Mouse (Mus musculus): ENCODE data around the gene 2510009E07Rik.

DNA sequence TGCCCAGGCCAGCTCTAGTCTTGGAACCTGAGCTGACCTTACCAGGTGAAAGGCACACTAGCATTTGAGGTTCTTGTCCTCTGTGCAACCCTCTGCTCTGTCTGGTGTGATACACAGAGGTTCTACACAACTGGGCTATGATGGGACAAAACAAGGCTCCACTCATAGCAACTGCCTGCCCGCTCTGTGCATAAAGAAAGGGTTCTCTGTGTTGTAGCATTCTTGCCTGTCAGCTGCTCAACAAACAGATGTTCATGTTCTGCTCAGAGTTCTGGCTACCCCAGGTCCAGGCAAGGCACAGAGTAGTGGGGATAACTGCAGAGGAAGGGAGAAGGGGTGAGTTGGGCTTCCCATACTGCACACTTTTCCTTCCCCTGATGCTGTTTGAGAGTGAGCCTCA, 29.8 kb upstream of the 2510009E07Rik start:
- TF ChIP-seq POLR2A (IDR thresholded peaks at IDR 0.05; ENCODE audit: extremely low read depth, insufficient read depth, low read length) (no peak), CTCF (IDR thresholded peaks at IDR 0.05; ENCODE audit: low read depth, low read length) (no peak)
